Mouse (Mus musculus): ENCODE results near the gene Tysnd1. TPM values are rescaled to one million over a fixed set of nuclear protein-coding genes. Genes with fewer than 3 reads are reported as not detected.
A peak's percentile ranks its signal among the peaks of the same experiment; 100 is the strongest.

The Tysnd1 gene
- polyA plus RNA-seq, 1 experiment from 2014 or later = 18.3 TPM

GRCm38 (mm10) chr10:61742336-61742735 is 47.0 kb downstream of the Tysnd1 start:
- TF ChIP-seq CTCF (IDR thresholded peaks at IDR 0.05) (no peak), EP300 (IDR thresholded peaks at IDR 0.05) (no peak)
- no peak overlapping the region for H3K4me3 ChIP-seq (ENCODE audit: low read depth, low read length)
- H3K4me2 ChIP-seq (replicated peaks; ENCODE audit: low read depth, low read length) = no peak overlapping the region
- H3K36me3 ChIP-seq (ENCODE audit: insufficient read depth, low read length) = no peaks in the 10 kb centered on the region
- ATAC-seq = no peak
- H3K9me3 ChIP-seq (ENCODE audit: low read length) = no peaks in the 10 kb centered on the region
- no peaks in the 10 kb centered on the region for H3K4me1 ChIP-seq (ENCODE audit: insufficient read depth, low read depth, low read length)
- WGBS = 92% methylated on average over 8 of the region's 8 CpGs
- no peak for DNase-seq (ENCODE audit: low spot score)
- H3K9ac ChIP-seq (replicated peaks; ENCODE audit: low read depth) = no peak overlapping the region
- H3K27me3 ChIP-seq (replicated peaks; ENCODE audit: insufficient read depth, low read length) = no peaks in the 10 kb centered on the region
- H3K27ac ChIP-seq (ENCODE audit: low read length) = no peak overlapping the region

DNA sequence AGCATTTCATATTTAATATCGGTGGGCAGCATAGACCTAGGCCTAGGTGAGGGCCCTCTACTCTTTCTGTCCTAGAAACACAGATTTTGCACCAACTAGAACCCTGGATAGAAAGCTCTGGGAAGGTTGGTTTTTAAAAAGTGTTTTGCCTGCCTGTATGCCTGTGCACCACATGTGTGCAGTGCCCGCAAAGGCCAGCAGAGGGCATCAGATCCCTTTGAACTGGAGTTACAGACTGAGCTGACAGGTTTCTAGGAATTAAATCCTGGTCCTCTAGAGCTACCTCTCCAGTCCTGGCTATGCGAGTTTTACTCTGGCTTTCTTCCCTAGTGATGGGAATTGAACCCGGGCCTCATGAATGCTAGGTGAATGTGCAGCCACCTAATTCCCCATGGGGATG is 49.8 kb downstream of the Tysnd1 start:
- Histone ChIP-seq H3K9me3 (ENCODE audit: low read length) (no peaks in the 10 kb centered on the region), H3K4me1 (ENCODE audit: insufficient read depth, low read depth, low read length) (no peaks in the 10 kb centered on the region), H3K36me3 (ENCODE audit: insufficient read depth, low read length) (0 out of 2 replicates have a peak, but pooled peaks cover 11% of the 10 kb centered on the region), H3K27ac (ENCODE audit: low read length) (no peak overlapping the region), H3K4me2 (replicated peaks; ENCODE audit: low read depth, low read length) (no peak overlapping the region), H3K27me3 (replicated peaks; ENCODE audit: insufficient read depth, low read length) (no peaks in the 10 kb centered on the region), H3K9ac (replicated peaks; ENCODE audit: low read depth) (no peak overlapping the region), H3K4me3 (ENCODE audit: low read depth, low read length) (no peak overlapping the region)
- 93% methylated on average over 4 of the region's 4 CpGs for WGBS
- no peak for TF ChIP-seq EP300 (IDR thresholded peaks at IDR 0.05)
- peak; percentile 64 for TF ChIP-seq CTCF (IDR thresholded peaks at IDR 0.05)
- ATAC-seq (no peak), DNase-seq (ENCODE audit: low spot score) (no peak)

GRCm38 (mm10) chr10:61747302-61747701 is 52.0 kb downstream of the Tysnd1 start:
- Histone ChIP-seq H3K36me3 (ENCODE audit: insufficient read depth, low read length) (0 out of 2 replicates have a peak, but pooled peaks cover 11% of the 10 kb centered on the region), H3K9ac (replicated peaks; ENCODE audit: low read depth) (no peak overlapping the region), H3K4me3 (ENCODE audit: low read depth, low read length) (no peak overlapping the region), H3K27ac (ENCODE audit: low read length) (no peak overlapping the region), H3K4me1 (ENCODE audit: insufficient read depth, low read depth, low read length) (no peaks in the 10 kb centered on the region), H3K27me3 (replicated peaks; ENCODE audit: insufficient read depth, low read length) (no peaks in the 10 kb centered on the region), H3K9me3 (ENCODE audit: low read length) (no peaks in the 10 kb centered on the region), H3K4me2 (replicated peaks; ENCODE audit: low read depth, low read length) (no peak overlapping the region)
- TF ChIP-seq EP300 (IDR thresholded peaks at IDR 0.05) (no peak), CTCF (IDR thresholded peaks at IDR 0.05) (no peak)
- no peak for DNase-seq (ENCODE audit: low spot score)
- 95% methylated on average over 13 of the region's 13 CpGs for WGBS
- ATAC-seq = no peak

GRCm38 (mm10) chr10:61750014-61750413 is 54.7 kb downstream of the Tysnd1 start:
- 57% methylated on average over 9 of the region's 9 CpGs for WGBS
- Histone ChIP-seq H3K27ac (ENCODE audit: low read length) (no peak overlapping the region), H3K4me3 (ENCODE audit: low read depth, low read length) (no peak overlapping the region), H3K9ac (replicated peaks; ENCODE audit: low read depth) (no peak overlapping the region), H3K27me3 (replicated peaks; ENCODE audit: insufficient read depth, low read length) (no peaks in the 10 kb centered on the region), H3K4me2 (replicated peaks; ENCODE audit: low read depth, low read length) (no peak overlapping the region), H3K9me3 (ENCODE audit: low read length) (no peaks in the 10 kb centered on the region), H3K36me3 (ENCODE audit: insufficient read depth, low read length) (0 out of 2 replicates have a peak, but pooled peaks cover 11% of the 10 kb centered on the region), H3K4me1 (ENCODE audit: insufficient read depth, low read depth, low read length) (no peaks in the 10 kb centered on the region)
- no peak for TF ChIP-seq CTCF (IDR thresholded peaks at IDR 0.05)
- no peak for TF ChIP-seq EP300 (IDR thresholded peaks at IDR 0.05)
- ATAC-seq = peak; percentile 67
- no peak for DNase-seq (ENCODE audit: low spot score)

DNA sequence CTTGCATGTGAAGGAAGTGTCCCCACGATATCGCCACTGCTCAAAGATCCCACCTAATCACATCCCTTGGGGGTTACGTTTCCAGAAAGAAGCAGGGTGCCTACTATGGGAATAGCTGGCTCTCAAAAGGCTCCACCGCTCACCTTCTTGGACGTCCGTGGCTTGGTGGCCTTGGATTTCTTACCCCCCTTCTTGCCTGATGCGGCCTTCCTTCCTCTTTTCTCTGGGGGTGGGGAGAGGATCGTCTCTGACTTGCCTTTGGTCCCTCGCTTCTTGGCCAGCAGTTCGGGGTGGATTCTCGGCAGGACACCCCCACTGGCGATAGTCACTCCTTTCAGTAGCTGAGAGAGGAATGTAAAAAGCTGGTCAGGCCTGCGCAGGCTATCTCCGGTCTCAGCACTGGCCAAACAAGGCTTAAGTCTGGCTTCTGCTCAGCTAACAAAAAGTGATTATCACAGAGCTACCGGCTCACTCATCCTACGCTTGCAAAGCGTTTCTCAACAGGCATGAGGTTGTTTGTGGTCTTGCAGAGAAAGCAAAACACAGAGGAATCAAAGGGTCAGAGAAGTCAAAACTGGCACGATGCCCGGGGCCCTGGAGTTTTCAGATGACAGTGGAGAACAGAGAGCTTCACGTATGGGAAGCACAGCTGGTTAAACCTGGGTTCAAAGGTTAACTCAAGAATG is 56.4 kb downstream of the Tysnd1 start:
- Histone ChIP-seq H3K4me3 (ENCODE audit: low read depth, low read length) (no peak overlapping the region), H3K9ac (replicated peaks; ENCODE audit: low read depth) (no peak overlapping the region), H3K27me3 (replicated peaks; ENCODE audit: insufficient read depth, low read length) (no peaks in the 10 kb centered on the region), H3K9me3 (ENCODE audit: low read length) (no peaks in the 10 kb centered on the region), H3K27ac (ENCODE audit: low read length) (0 out of 2 replicates have a peak overlapping the region, but pooled peaks have one; percentile 47), H3K36me3 (ENCODE audit: insufficient read depth, low read length) (0 out of 2 replicates have a peak, but pooled peaks cover 11% of the 10 kb centered on the region), H3K4me2 (replicated peaks; ENCODE audit: low read depth, low read length) (no peak overlapping the region), H3K4me1 (ENCODE audit: insufficient read depth, low read depth, low read length) (no peaks in the 10 kb centered on the region)
- DNase-seq (ENCODE audit: low spot score) = peak; percentile 78
- no peak for TF ChIP-seq EP300 (IDR thresholded peaks at IDR 0.05)
- no peak for TF ChIP-seq CTCF (IDR thresholded peaks at IDR 0.05)
- peak; percentile 76 for ATAC-seq
- 68% methylated on average over 20 of the region's 20 CpGs for WGBS

Other genes with a start within 250 kb of the Tysnd1 start
- 61.3 and 62.5 TPM in 2 replicates for gene Eif4ebp2, start 242.9 kb upstream of the Tysnd1 start, polyA plus RNA-seq (2015; fragmentation: Nextera tagmentation; extraction: Ambion mirVana)
- gene Lrrc20, start 219.7 kb upstream of the Tysnd1 start, polyA plus RNA-seq (2015; fragmentation: Nextera tagmentation; extraction: Ambion mirVana) = 5.8 and 6.6 TPM in 2 replicates
- gene Npffr1, start 100.0 kb upstream of the Tysnd1 start, polyA plus RNA-seq (2015; fragmentation: Nextera tagmentation; extraction: Ambion mirVana) = 0.19 and 0.54 TPM in 2 replicates
- gene Ppa1, start 47.0 kb upstream of the Tysnd1 start, polyA plus RNA-seq (2015; fragmentation: Nextera tagmentation; extraction: Ambion mirVana) = 39.8 and 40.1 TPM in 2 replicates
- gene Sar1a, start 15.2 kb upstream of the Tysnd1 start, polyA plus RNA-seq (2015; fragmentation: Nextera tagmentation; extraction: Ambion mirVana) = 184 and 185 TPM in 2 replicates
- gene Aifm2, start 19.7 kb downstream of the Tysnd1 start, polyA plus RNA-seq (2015; fragmentation: Nextera tagmentation; extraction: Ambion mirVana) = 15.3 and 15.8 TPM in 2 replicates
- gene H2afy2, start 88.6 kb downstream of the Tysnd1 start, polyA plus RNA-seq (2015; fragmentation: Nextera tagmentation; extraction: Ambion mirVana) = 23.9 and 26.6 TPM in 2 replicates